Mouse (Mus musculus): ENCODE measurements around the gene Plekhd1.

Gene Plekhd1

GRCm38 (mm10) chr12:80746031-80746813, 53.8 kb downstream of the Plekhd1 start:
- no peak for DNase-seq (ENCODE audit: low read depth, low spot score)

GRCm38 (mm10) chr12:80751556-80751955, 59.2 kb downstream of the Plekhd1 start:
- no peak for DNase-seq (ENCODE audit: low read depth, low spot score)

- no peak for DNase-seq (ENCODE audit: low read depth, low spot score)
These were observed 65.6 kb downstream of the Plekhd1 start for GRCm38 (mm10) chr12:80757751-80758558.

- no peak for DNase-seq (ENCODE audit: low read depth, low spot score)
These were observed 66.4 kb downstream of the Plekhd1 start for GRCm38 (mm10) chr12:80758559-80759386.

GRCm38 (mm10) chr12:80759387-80759712, 67.0 kb downstream of the Plekhd1 start:
- DNase-seq (ENCODE audit: low read depth, low spot score): no peak

GRCm38 (mm10) chr12:80759713-80760395, 67.5 kb downstream of the Plekhd1 start:
- no peak for DNase-seq (ENCODE audit: low read depth, low spot score)

GRCm38 (mm10) chr12:80760396-80760801, 68.0 kb downstream of the Plekhd1 start, which contains the start of gene Ccdc177:
Gene Ccdc177, minus strand, starts transcription at chr12:80760687.
- DNase-seq (ENCODE audit: low read depth, low spot score): no peak

GRCm38 (mm10) chr12:80762982-80763381, 70.6 kb downstream of the Plekhd1 start:
- DNase-seq (ENCODE audit: low read depth, low spot score): no peak

GRCm38 (mm10) chr12:80764116-80764515, 71.7 kb downstream of the Plekhd1 start:
- no peak for DNase-seq (ENCODE audit: low read depth, low spot score)

GRCm38 (mm10) chr12:80769697-80770096, 77.3 kb downstream of the Plekhd1 start:
- no peak for DNase-seq (ENCODE audit: low read depth, low spot score)

Data from brain, embryonic 18.5 days (tissue).